Mouse (Mus musculus) brain, embryonic 14.5 days (tissue): ENCODE results near the gene Wwc2.

ENCODE experiments used
- CTCF ChIP-seq: fragments of 200-500 bp; IDR thresholded peaks from 2 replicates; pipeline ENCODE4 v1.5.1; 2012; ENCODE audit warnings: inconsistent platforms, mild to moderate bottlenecking, moderate library complexity, borderline replicate concordance; ENCODE audit not compliant: insufficient read depth, insufficient read length; ENCODE audit errors: extremely low read depth
- POLR2A ChIP-seq: fragments of 200-500 bp; IDR thresholded peaks from 2 replicates; pipeline ENCODE4 v1.6.1; 2012; ENCODE audit warnings: mild to moderate bottlenecking, inconsistent platforms, borderline replicate concordance; ENCODE audit not compliant: poor library complexity, insufficient read depth, insufficient read length, severe bottlenecking; ENCODE audit errors: extremely low read depth

- TF ChIP-seq CTCF (no peak), POLR2A (no peak)
These were observed 144.8 kb downstream of the Wwc2 start for GRCm38 (mm10) chr8:47845956-47846355.
